Mouse (Mus musculus): Measurements from ENCODE around the gene Atp7a. TPM values are rescaled to one million over a fixed set of nuclear protein-coding genes. Genes with fewer than 3 reads are reported as not detected.
A peak's percentile ranks its signal among the peaks of the same experiment; 100 is the strongest.

Gene Atp7a
- polyA plus RNA-seq, 1 experiment from 2014 or later: 9.4 TPM

GRCm38 (mm10) chrX:106082518-106082917 is 55.4 kb downstream of the Atp7a start:
- H3K9ac ChIP-seq: no peak overlapping the region
- H3K4me2 ChIP-seq: no peak overlapping the region
- no peaks in the 10 kb centered on the region; the same call in 1 of the 2 replicates for H3K36me3 ChIP-seq (replicated peaks)
- no peaks in the 10 kb centered on the region for H3K9me3 ChIP-seq (replicated peaks)
- no peak overlapping the region for H3K27ac ChIP-seq (replicated peaks)
- H3K4me3 ChIP-seq (replicated peaks): no peak overlapping the region
- H3K4me1 ChIP-seq (replicated peaks): no peaks in the 10 kb centered on the region
- ATAC-seq (ENCODE audit: insufficient read depth): no peak
- no peaks in the 10 kb centered on the region for H3K27me3 ChIP-seq

GRCm38 (mm10) chrX:106085132-106085531 is 58.1 kb downstream of the Atp7a start:
- H3K27ac ChIP-seq (replicated peaks): no peak overlapping the region
- no peak overlapping the region for H3K4me2 ChIP-seq
- 67% methylated on average over 3 of the region's 3 CpGs for WGBS (ENCODE audit: insufficient replicate concordance)
- no peaks in the 10 kb centered on the region for H3K4me1 ChIP-seq (replicated peaks)
- H3K36me3 ChIP-seq (replicated peaks): no peaks in the 10 kb centered on the region; the same call in 1 of the 2 replicates
- ATAC-seq (ENCODE audit: insufficient read depth): no peak
- H3K27me3 ChIP-seq: no peaks in the 10 kb centered on the region
- H3K9me3 ChIP-seq (replicated peaks): no peaks in the 10 kb centered on the region
- no peak overlapping the region for H3K4me3 ChIP-seq (replicated peaks)
- no peak overlapping the region for H3K9ac ChIP-seq

- H3K9ac ChIP-seq: no peak overlapping the region
- no peaks in the 10 kb centered on the region for H3K9me3 ChIP-seq (replicated peaks)
- 70% methylated on average over 2 of the region's 2 CpGs for WGBS (ENCODE audit: insufficient replicate concordance)
- no peak for ATAC-seq (ENCODE audit: insufficient read depth)
- no peak overlapping the region for H3K4me3 ChIP-seq (replicated peaks)
- no peaks in the 10 kb centered on the region; the same call in 1 of the 2 replicates for H3K36me3 ChIP-seq (replicated peaks)
- no peaks in the 10 kb centered on the region for H3K4me1 ChIP-seq (replicated peaks)
- no peaks in the 10 kb centered on the region for H3K27me3 ChIP-seq
- no peak overlapping the region for H3K4me2 ChIP-seq
- H3K27ac ChIP-seq (replicated peaks): no peak overlapping the region
Observed at GRCm38 (mm10) chrX:106085564-106085963, 58.5 kb downstream of the Atp7a start.

GRCm38 (mm10) chrX:106092939-106093338 is 65.9 kb downstream of the Atp7a start:
- no peaks in the 10 kb centered on the region for H3K27me3 ChIP-seq
- H3K9me3 ChIP-seq (replicated peaks): no peaks in the 10 kb centered on the region
- H3K9ac ChIP-seq: no peak overlapping the region
- H3K4me1 ChIP-seq (replicated peaks): no peaks in the 10 kb centered on the region
- H3K4me2 ChIP-seq: no peak overlapping the region
- WGBS (ENCODE audit: insufficient replicate concordance): 66% methylated on average over 5 of the region's 5 CpGs
- H3K36me3 ChIP-seq (replicated peaks): no peaks in the 10 kb centered on the region
- no peak overlapping the region for H3K27ac ChIP-seq (replicated peaks)
- no peak for ATAC-seq (ENCODE audit: insufficient read depth)
- H3K4me3 ChIP-seq (replicated peaks): no peak overlapping the region

GRCm38 (mm10) chrX:106105464-106105863 is 78.4 kb downstream of the Atp7a start:
- H3K27ac ChIP-seq (replicated peaks): no peak overlapping the region
- H3K9me3 ChIP-seq (replicated peaks): no peaks in the 10 kb centered on the region
- no peak overlapping the region for H3K4me2 ChIP-seq
- no peak overlapping the region for H3K4me3 ChIP-seq (replicated peaks)
- no peaks in the 10 kb centered on the region for H3K27me3 ChIP-seq
- no peaks in the 10 kb centered on the region for H3K36me3 ChIP-seq (replicated peaks)
- H3K9ac ChIP-seq: no peak overlapping the region
- no peak for ATAC-seq (ENCODE audit: insufficient read depth)
- WGBS (ENCODE audit: insufficient replicate concordance): 51% methylated on average over 2 of the region's 2 CpGs
- no peaks in the 10 kb centered on the region for H3K4me1 ChIP-seq (replicated peaks)

GRCm38 (mm10) chrX:106113881-106114280 is 86.8 kb downstream of the Atp7a start:
- ATAC-seq (ENCODE audit: insufficient read depth): no peak
- Histone ChIP-seq H3K9ac (no peak overlapping the region), H3K4me2 (no peak overlapping the region), H3K27me3 (no peaks in the 10 kb centered on the region), H3K27ac (replicated peaks) (no peak overlapping the region), H3K4me3 (replicated peaks) (no peak overlapping the region), H3K9me3 (replicated peaks) (no peaks in the 10 kb centered on the region), H3K4me1 (replicated peaks) (no peaks in the 10 kb centered on the region), H3K36me3 (replicated peaks) (no peaks in the 10 kb centered on the region)
- WGBS (ENCODE audit: insufficient replicate concordance): 45% methylated on average over 4 of the region's 4 CpGs

GRCm38 (mm10) chrX:106114674-106115073 is 87.6 kb downstream of the Atp7a start:
- H3K27me3 ChIP-seq: no peaks in the 10 kb centered on the region
- no peak overlapping the region for H3K27ac ChIP-seq (replicated peaks)
- no peaks in the 10 kb centered on the region for H3K4me1 ChIP-seq (replicated peaks)
- no peak overlapping the region for H3K4me3 ChIP-seq (replicated peaks)
- H3K36me3 ChIP-seq (replicated peaks): no peaks in the 10 kb centered on the region
- no peak for ATAC-seq (ENCODE audit: insufficient read depth)
- H3K9me3 ChIP-seq (replicated peaks): no peaks in the 10 kb centered on the region
- WGBS (ENCODE audit: insufficient replicate concordance): 81% methylated on average over 1 of the region's 1 CpGs
- H3K4me2 ChIP-seq: no peak overlapping the region
- no peak overlapping the region for H3K9ac ChIP-seq

- Histone ChIP-seq H3K27ac (replicated peaks) (no peak overlapping the region), H3K36me3 (replicated peaks) (peaks cover 11% of the 10 kb centered on the region), H3K27me3 (no peaks in the 10 kb centered on the region), H3K9ac (no peak overlapping the region), H3K9me3 (replicated peaks) (no peaks in the 10 kb centered on the region), H3K4me1 (replicated peaks) (no peaks in the 10 kb centered on the region), H3K4me3 (replicated peaks) (no peak overlapping the region), H3K4me2 (no peak overlapping the region)
- no peak for ATAC-seq (ENCODE audit: insufficient read depth)
- WGBS (ENCODE audit: insufficient replicate concordance): 78% methylated on average over 2 of the region's 2 CpGs
Observed at GRCm38 (mm10) chrX:106122823-106123222, 95.7 kb downstream of the Atp7a start.

- H3K9me3 ChIP-seq (replicated peaks): no peaks in the 10 kb centered on the region
- ATAC-seq (ENCODE audit: insufficient read depth): no peak
- H3K9ac ChIP-seq: no peak overlapping the region
- WGBS (ENCODE audit: insufficient replicate concordance): 59% methylated on average over 6 of the region's 6 CpGs
- H3K27me3 ChIP-seq: no peaks in the 10 kb centered on the region
- H3K27ac ChIP-seq (replicated peaks): no peak overlapping the region
- no peak overlapping the region for H3K4me3 ChIP-seq (replicated peaks)
- no peak overlapping the region for H3K4me2 ChIP-seq
- no peaks in the 10 kb centered on the region for H3K4me1 ChIP-seq (replicated peaks)
- H3K36me3 ChIP-seq (replicated peaks): 0 out of 2 replicates have a peak, but pooled peaks cover 7% of the 10 kb centered on the region
Observed at GRCm38 (mm10) chrX:106128283-106128682, 101.2 kb downstream of the Atp7a start.

GRCm38 (mm10) chrX:106129877-106130276 is 102.8 kb downstream of the Atp7a start:
- Histone ChIP-seq H3K4me3 (replicated peaks) (no peak overlapping the region), H3K4me2 (no peak overlapping the region), H3K27ac (replicated peaks) (no peak overlapping the region), H3K36me3 (replicated peaks) (no peaks in the 10 kb centered on the region), H3K27me3 (no peaks in the 10 kb centered on the region), H3K9me3 (replicated peaks) (no peaks in the 10 kb centered on the region), H3K4me1 (replicated peaks) (no peaks in the 10 kb centered on the region), H3K9ac (no peak overlapping the region)
- 55% methylated on average over 4 of the region's 4 CpGs for WGBS (ENCODE audit: insufficient replicate concordance)
- ATAC-seq (ENCODE audit: insufficient read depth): no peak

GRCm38 (mm10) chrX:106134916-106135315 is 107.8 kb downstream of the Atp7a start:
- ATAC-seq (ENCODE audit: insufficient read depth): no peak

GRCm38 (mm10) chrX:106135484-106135883 is 108.4 kb downstream of the Atp7a start:
- H3K36me3 ChIP-seq (replicated peaks): no peaks in the 10 kb centered on the region
- no peak overlapping the region for H3K9ac ChIP-seq
- H3K4me2 ChIP-seq: peak overlapping the region; percentile 40
- H3K27me3 ChIP-seq: no peaks in the 10 kb centered on the region
- no peak overlapping the region for H3K4me3 ChIP-seq (replicated peaks)
- ATAC-seq (ENCODE audit: insufficient read depth): no peak
- no peak overlapping the region for H3K27ac ChIP-seq (replicated peaks)
- H3K9me3 ChIP-seq (replicated peaks): no peaks in the 10 kb centered on the region
- H3K4me1 ChIP-seq (replicated peaks): peaks cover 11% of the 10 kb centered on the region
- 59% methylated on average over 4 of the region's 4 CpGs for WGBS (ENCODE audit: insufficient replicate concordance)

More at GRCm38 (mm10) chrX:106134916-106135315, 107.8 kb downstream of the Atp7a start:
- H3K4me2 ChIP-seq: no peak overlapping the region
- H3K9ac ChIP-seq: no peak overlapping the region
- no peak overlapping the region for H3K4me3 ChIP-seq (replicated peaks)
- 55% methylated on average over 3 of the region's 3 CpGs for WGBS (ENCODE audit: insufficient replicate concordance)
- no peaks in the 10 kb centered on the region for H3K9me3 ChIP-seq (replicated peaks)
- peaks cover 11% of the 10 kb centered on the region for H3K4me1 ChIP-seq (replicated peaks)
- no peaks in the 10 kb centered on the region for H3K36me3 ChIP-seq (replicated peaks)
- H3K27me3 ChIP-seq: no peaks in the 10 kb centered on the region
- no peak overlapping the region for H3K27ac ChIP-seq (replicated peaks)
